Mouse (Mus musculus): ENCODE data around the gene Gm14862.

Gm14862 gene

GRCm38 (mm10) chrX:9222412-9223221 lies 34.1 kb downstream of the Gm14862 start:
- no peak for DNase-seq (ENCODE audit: extremely low spot score)

- DNase-seq (ENCODE audit: extremely low spot score): no peak
Measured at GRCm38 (mm10) chrX:9221736-9222135, 35.0 kb downstream of the Gm14862 start.

- peak; percentile 25 for DNase-seq (ENCODE audit: extremely low spot score)
Measured at GRCm38 (mm10) chrX:9221206-9221605, 35.5 kb downstream of the Gm14862 start.

GRCm38 (mm10) chrX:9219570-9219969 lies 37.1 kb downstream of the Gm14862 start:
- no peak for DNase-seq (ENCODE audit: extremely low spot score)

GRCm38 (mm10) chrX:9216244-9216643 lies 40.5 kb downstream of the Gm14862 start:
- DNase-seq (ENCODE audit: extremely low spot score): no peak

GRCm38 (mm10) chrX:9205121-9205520 lies 51.6 kb downstream of the Gm14862 start:
- DNase-seq (ENCODE audit: extremely low spot score): no peak

GRCm38 (mm10) chrX:9202781-9203405 lies 53.8 kb downstream of the Gm14862 start:
- DNase-seq (ENCODE audit: extremely low spot score): no peak

GRCm38 (mm10) chrX:9201954-9202353 lies 54.7 kb downstream of the Gm14862 start:
- no peak for DNase-seq (ENCODE audit: extremely low spot score)
